ENCODE assay signal across 10 mouse cellular contexts in genomic region chr9:120263994-120264393, GRCm38 (mm10). TPM values are rescaled to one million over a fixed set of nuclear protein-coding genes. Genes with fewer than 3 reads are reported as not detected.
DNase-seq lines count a peak whose midpoint lies in the region; ATAC-seq and TF ChIP-seq lines count a peak whose summit lies in the region.
"Had no signal": no experiment of that assay in that cellular context is flagged by ENCODE, and none has a peak within 500 bp of the region (broad histone marks: within the 10 kb centered on the region; RNA-seq: fewer than 3 reads in every experiment).

No protein-coding gene starts in this region.

- H3K4me2 ChIP-seq in forebrain, embryonic 13.5 days = no peak overlapping the region
- H3K4me2 ChIP-seq: heart, embryonic 13.5 days had no signal

- WGBS in forebrain, embryonic 13.5 days = 20% methylated on average over 5 of the region's 5 CpGs
- WGBS in forebrain, embryonic 10.5 days = 71% methylated on average over 5 of the region's 5 CpGs
- 75% methylated on average over 5 of the region's 5 CpGs for WGBS in thymus, adult 2 months

- no peak overlapping the region for H3K4me3 ChIP-seq in forebrain, embryonic 13.5 days
- H3K4me3 ChIP-seq in forebrain, embryonic 10.5 days = no peak overlapping the region
- no peak overlapping the region for H3K4me3 ChIP-seq in thymus, adult 2 months (ENCODE audit: control insufficient read depth, insufficient read depth, low read length)
- H3K4me3 ChIP-seq: heart, embryonic 13.5 days had no signal

- H3K27me3 ChIP-seq in forebrain, embryonic 13.5 days = no peaks in the 10 kb centered on the region
- no peaks in the 10 kb centered on the region for H3K27me3 ChIP-seq in forebrain, embryonic 10.5 days (ENCODE audit: poor library complexity, severe bottlenecking)
- no peaks in the 10 kb centered on the region for H3K27me3 ChIP-seq in thymus, adult 2 months (ENCODE audit: control insufficient read depth, insufficient read depth, low read length)
- H3K27me3 ChIP-seq: heart, embryonic 13.5 days had no signal

- H3K36me3 ChIP-seq in forebrain, embryonic 13.5 days (ENCODE audit: poor library complexity, severe bottlenecking) = no peaks in the 10 kb centered on the region
- no peaks in the 10 kb centered on the region for H3K36me3 ChIP-seq in forebrain, embryonic 10.5 days (replicated peaks)
- no peaks in the 10 kb centered on the region for H3K36me3 ChIP-seq in thymus, adult 2 months (ENCODE audit: control insufficient read depth, insufficient read depth, low read length)
- H3K36me3 ChIP-seq: heart, embryonic 13.5 days had no signal

- intact Hi-C loops in left cerebral cortex, postnatal 36 days (cut with DNase I) = no loop called here

- H3K9ac ChIP-seq in forebrain, embryonic 13.5 days = no peak overlapping the region; the same call in 1 of the 2 replicates
- H3K9ac ChIP-seq: heart, embryonic 13.5 days had no signal

- no peak for DNase-seq in forebrain, embryonic 10.5 days (ENCODE audit: extremely low spot score, low spot score)
- DNase-seq in MN1 (ENCODE audit: low spot score) = peak; percentile 85
- DNase-seq in frontal cortex, postnatal 25 days (ENCODE audit: low spot score in 2 of 2) = peak; percentile 25 to 42
- peak; percentile 51 to 59 for DNase-seq in left cerebral cortex, postnatal 36 days (ENCODE audit: low spot score in 2 of 2)
- no peak for DNase-seq in thymus, adult 2 months
- DNase-seq in lung, postnatal 36 days = no peak
- DNase-seq in urinary bladder, postnatal 4 days (ENCODE audit: low spot score in 2 of 2) = no peak

- peak; percentile 94 for ATAC-seq in forebrain, embryonic 13.5 days
- ATAC-seq: activated CD4-positive, CD25-positive, alpha-beta regulatory T cell, adult 4 months had no signal

- peak overlapping the region; percentile 41; the same call in 1 of the 2 replicates for H3K27ac ChIP-seq in forebrain, embryonic 13.5 days
- H3K27ac ChIP-seq in forebrain, embryonic 10.5 days = no peak overlapping the region
- no peak overlapping the region for H3K27ac ChIP-seq in thymus, adult 2 months (ENCODE audit: control insufficient read depth, insufficient read depth, low read length)
- H3K27ac ChIP-seq: heart, embryonic 13.5 days had no signal

- TF ChIP-seq CTCF in thymus, adult 2 months (IDR thresholded peaks at IDR 0.05; ENCODE audit: borderline replicate concordance, control insufficient read depth, extremely low read depth, insufficient read depth, low read length, poor library complexity) = no peak

- TF ChIP-seq POLR2A in thymus, adult 2 months (IDR thresholded peaks at IDR 0.05; ENCODE audit: control insufficient read depth, extremely low read depth, insufficient read depth, low read length, poor library complexity) = no peak

- H3K4me1 ChIP-seq in forebrain, embryonic 13.5 days = peaks cover 31% of the 10 kb centered on the region
- no peaks in the 10 kb centered on the region for H3K4me1 ChIP-seq in forebrain, embryonic 10.5 days
- peaks cover 12% of the 10 kb centered on the region for H3K4me1 ChIP-seq in thymus, adult 2 months (replicated peaks; ENCODE audit: control insufficient read depth, insufficient read depth, low read length)
- H3K4me1 ChIP-seq: heart, embryonic 13.5 days had no signal

- H3K9me3 ChIP-seq in forebrain, embryonic 13.5 days (replicated peaks) = no peaks in the 10 kb centered on the region
- no peaks in the 10 kb centered on the region for H3K9me3 ChIP-seq in forebrain, embryonic 10.5 days
- H3K9me3 ChIP-seq: heart, embryonic 13.5 days had no signal

RNA-seq across cellular contexts. Expression of gene Myrip, which starts 37.3 kb away (rescaled TPM):
- polyA plus RNA-seq in forebrain, embryonic 13.5 days (2015; fragmentation: Nextera tagmentation; extraction: Ambion mirVana) = 1.0 and 1.1 TPM in 2 replicates
- 0.09 and 0.29 TPM in 2 replicates for polyA plus RNA-seq in forebrain, embryonic 10.5 days (2016; fragmentation: Nextera tagmentation; extraction: Ambion mirVana)
- total RNA-seq in left cerebral cortex, postnatal 36 days (2021) = 10 to 100 TPM; 82.1 to 89.5 TPM
- 0.31 and 1.5 TPM in 2 replicates for polyA plus RNA-seq in thymus, adult 2 months (2012; rRNA removed)
- polyA plus RNA-seq: activated CD4-positive, CD25-positive, alpha-beta regulatory T cell, adult 4 months had no signal

Comparison
In these comparisons a context has a peak if more than half of its experiments do, and no peak if none do; other contexts are left out.
1. DNase-seq: peak in MN1 (single experiment), frontal cortex, postnatal 25 days (2 of 2) and left cerebral cortex, postnatal 36 days (2 of 2); none in forebrain, embryonic 10.5 days (single experiment), thymus, adult 2 months (single experiment), lung, postnatal 36 days (single experiment) and urinary bladder, postnatal 4 days (0 of 2).